Mouse (Mus musculus) liver, embryonic 11.5 days (tissue): ENCODE results near the gene Olfr427. TPM values are rescaled to one million over a fixed set of nuclear protein-coding genes. Genes with fewer than 3 reads are reported as not detected.

Experiments
- polyA plus RNA-seq: library from polyadenylated mRNA; unstranded; fragments of >200 nt; fragmentation: Nextera tagmentation; extraction: Ambion mirVana; gene quantifications from 2 replicates; pipeline ENCODE4 v1.2.1, GENCODE M21; 2014

The Olfr427 gene
- polyA plus RNA-seq, 1 experiment from 2014 or later, result not detected

Other genes with a start within 250 kb of the Olfr427 start
- gene Ifi211, start 183.8 kb upstream of the Olfr427 start, polyA plus RNA-seq, result 0.64 and 0.88 TPM in 2 replicates
- 1.8 and 2.0 TPM in 2 replicates for gene Mndal, start 154.4 kb upstream of the Olfr427 start, polyA plus RNA-seq
- 0.74 and 0.78 TPM in 2 replicates for gene Ifi203, start 154.2 kb upstream of the Olfr427 start, polyA plus RNA-seq
- not detected in 2 replicates for gene Ifi202b, start 114.1 kb upstream of the Olfr427 start, polyA plus RNA-seq
- gene Ifi205, start 65.1 kb upstream of the Olfr427 start, polyA plus RNA-seq, result 0.82 TPM in 2 replicates
- 0.30 TPM in 1 of 2 replicates, not detected in the other for gene Olfr433, start 56.2 kb upstream of the Olfr427 start, polyA plus RNA-seq
- gene Olfr432, start 47.7 kb upstream of the Olfr427 start, polyA plus RNA-seq, result not detected in 2 replicates
- not detected in 2 replicates for gene Olfr430, start 30.3 kb upstream of the Olfr427 start, polyA plus RNA-seq
- gene Olfr429, start 12.6 kb upstream of the Olfr427 start, polyA plus RNA-seq, result not detected in 2 replicates
- gene Olfr231, start 24.3 kb downstream of the Olfr427 start, polyA plus RNA-seq, result not detected in 2 replicates
- not detected in 2 replicates for gene Olfr424, start 34.6 kb downstream of the Olfr427 start, polyA plus RNA-seq
- gene Olfr420, start 58.7 kb downstream of the Olfr427 start, polyA plus RNA-seq, result 0.12 and 0.27 TPM in 2 replicates
- gene Spta1, start 75.9 kb downstream of the Olfr427 start, polyA plus RNA-seq, result 23.1 and 26.0 TPM in 2 replicates
- 0.12 TPM in 1 of 2 replicates, not detected in the other for gene Olfr419, start 155.2 kb downstream of the Olfr427 start, polyA plus RNA-seq
- gene Mptx1, start 233.6 kb downstream of the Olfr427 start, polyA plus RNA-seq, result not detected in 2 replicates